Mouse (Mus musculus): Measurements from ENCODE around the gene Cenpo. TPM values are rescaled to one million over a fixed set of nuclear protein-coding genes. Genes with fewer than 3 reads are reported as not detected.

Cenpo gene
- polyA plus RNA-seq, 1 experiment from 2014 or later = 24.8 TPM

- H3K9ac ChIP-seq (ENCODE audit: low read length) = no peak overlapping the region
- H3K36me3 ChIP-seq (ENCODE audit: control insufficient read depth, insufficient read depth, low read length) = no peaks in the 10 kb centered on the region
- H3K4me2 ChIP-seq (ENCODE audit: low read depth, low read length, severe bottlenecking) = no peak overlapping the region
- H3K4me1 ChIP-seq (replicated peaks; ENCODE audit: control insufficient read depth, insufficient read depth, low read length) = no peaks in the 10 kb centered on the region
- H3K9me3 ChIP-seq (ENCODE audit: control insufficient read depth, low read length) = no peaks in the 10 kb centered on the region
- H3K27ac ChIP-seq (ENCODE audit: low read depth, low read length) = no peak overlapping the region
- WGBS = 97% methylated on average over 11 of the region's 11 CpGs
- no peak overlapping the region for H3K4me3 ChIP-seq (ENCODE audit: low read depth, low read length)
- DNase-seq (ENCODE audit: low spot score) (no peak), ATAC-seq (replicated peaks; ENCODE audit: low FRiP score) (no peak)
- H3K27me3 ChIP-seq (ENCODE audit: control insufficient read depth, insufficient read depth, low read length) = no peaks in the 10 kb centered on the region
Measured at GRCm38 (mm10) chr12:4206106-4206505, 28.0 kb downstream of the Cenpo start.

GRCm38 (mm10) chr12:4202206-4202605 is 31.9 kb downstream of the Cenpo start:
- Histone ChIP-seq H3K4me3 (ENCODE audit: low read depth, low read length) (no peak overlapping the region), H3K27me3 (ENCODE audit: control insufficient read depth, insufficient read depth, low read length) (no peaks in the 10 kb centered on the region), H3K4me1 (replicated peaks; ENCODE audit: control insufficient read depth, insufficient read depth, low read length) (no peaks in the 10 kb centered on the region), H3K9ac (ENCODE audit: low read length) (no peak overlapping the region), H3K36me3 (ENCODE audit: control insufficient read depth, insufficient read depth, low read length) (no peaks in the 10 kb centered on the region), H3K9me3 (ENCODE audit: control insufficient read depth, low read length) (no peaks in the 10 kb centered on the region), H3K27ac (ENCODE audit: low read depth, low read length) (no peak overlapping the region), H3K4me2 (ENCODE audit: low read depth, low read length, severe bottlenecking) (no peak overlapping the region)
- WGBS = 89% methylated on average over 4 of the region's 4 CpGs
- DNase-seq (ENCODE audit: low spot score) = no peak
- no peak for ATAC-seq (replicated peaks; ENCODE audit: low FRiP score)

GRCm38 (mm10) chr12:4201454-4202200 is 32.5 kb downstream of the Cenpo start:
- no peaks in the 10 kb centered on the region for H3K36me3 ChIP-seq (ENCODE audit: control insufficient read depth, insufficient read depth, low read length)
- H3K9ac ChIP-seq (ENCODE audit: low read length) = no peak overlapping the region
- H3K4me2 ChIP-seq (ENCODE audit: low read depth, low read length, severe bottlenecking) = no peak overlapping the region
- no peaks in the 10 kb centered on the region for H3K9me3 ChIP-seq (ENCODE audit: control insufficient read depth, low read length)
- ATAC-seq (replicated peaks; ENCODE audit: low FRiP score) = no peak
- H3K4me3 ChIP-seq (ENCODE audit: low read depth, low read length) = no peak overlapping the region
- DNase-seq (ENCODE audit: low spot score) = no peak
- H3K4me1 ChIP-seq (replicated peaks; ENCODE audit: control insufficient read depth, insufficient read depth, low read length) = no peaks in the 10 kb centered on the region
- H3K27ac ChIP-seq (ENCODE audit: low read depth, low read length) = no peak overlapping the region
- 88% methylated on average over 13 of the region's 13 CpGs for WGBS
- H3K27me3 ChIP-seq (ENCODE audit: control insufficient read depth, insufficient read depth, low read length) = no peaks in the 10 kb centered on the region

- Histone ChIP-seq H3K27me3 (ENCODE audit: control insufficient read depth, insufficient read depth, low read length) (no peaks in the 10 kb centered on the region), H3K9ac (ENCODE audit: low read length) (no peak overlapping the region), H3K36me3 (ENCODE audit: control insufficient read depth, insufficient read depth, low read length) (no peaks in the 10 kb centered on the region), H3K4me1 (replicated peaks; ENCODE audit: control insufficient read depth, insufficient read depth, low read length) (no peaks in the 10 kb centered on the region), H3K27ac (ENCODE audit: low read depth, low read length) (no peak overlapping the region), H3K4me2 (ENCODE audit: low read depth, low read length, severe bottlenecking) (no peak overlapping the region), H3K9me3 (ENCODE audit: control insufficient read depth, low read length) (no peaks in the 10 kb centered on the region), H3K4me3 (ENCODE audit: low read depth, low read length) (no peak overlapping the region)
- ATAC-seq (replicated peaks; ENCODE audit: low FRiP score) (no peak), DNase-seq (ENCODE audit: low spot score) (no peak)
- 95% methylated on average over 11 of the region's 11 CpGs for WGBS
Measured at GRCm38 (mm10) chr12:4199271-4199670, 34.8 kb downstream of the Cenpo start.

- ATAC-seq (replicated peaks; ENCODE audit: low FRiP score) (no peak), DNase-seq (ENCODE audit: low spot score) (no peak)
- Histone ChIP-seq H3K9ac (ENCODE audit: low read length) (no peak overlapping the region), H3K27me3 (ENCODE audit: control insufficient read depth, insufficient read depth, low read length) (no peaks in the 10 kb centered on the region), H3K4me3 (ENCODE audit: low read depth, low read length) (no peak overlapping the region), H3K36me3 (ENCODE audit: control insufficient read depth, insufficient read depth, low read length) (no peaks in the 10 kb centered on the region), H3K9me3 (ENCODE audit: control insufficient read depth, low read length) (no peaks in the 10 kb centered on the region), H3K4me2 (ENCODE audit: low read depth, low read length, severe bottlenecking) (no peak overlapping the region), H3K4me1 (replicated peaks; ENCODE audit: control insufficient read depth, insufficient read depth, low read length) (no peaks in the 10 kb centered on the region), H3K27ac (ENCODE audit: low read depth, low read length) (no peak overlapping the region)
- 89% methylated on average over 4 of the region's 4 CpGs for WGBS
Measured at GRCm38 (mm10) chr12:4198702-4199101, 35.4 kb downstream of the Cenpo start.

- 90% methylated on average over 14 of the region's 14 CpGs for WGBS
- Histone ChIP-seq H3K9me3 (ENCODE audit: control insufficient read depth, low read length) (no peaks in the 10 kb centered on the region), H3K4me2 (ENCODE audit: low read depth, low read length, severe bottlenecking) (no peak overlapping the region)
Measured at GRCm38 (mm10) chr12:4194643-4195042, 39.5 kb downstream of the Cenpo start.

GRCm38 (mm10) chr12:4193025-4193740 is 40.9 kb downstream of the Cenpo start:
- ATAC-seq (replicated peaks; ENCODE audit: low FRiP score) (no peak), DNase-seq (ENCODE audit: low spot score) (no peak)
- Histone ChIP-seq H3K4me3 (ENCODE audit: low read depth, low read length) (no peak overlapping the region), H3K36me3 (ENCODE audit: control insufficient read depth, insufficient read depth, low read length) (no peaks in the 10 kb centered on the region), H3K9ac (ENCODE audit: low read length) (no peak overlapping the region), H3K27me3 (ENCODE audit: control insufficient read depth, insufficient read depth, low read length) (no peaks in the 10 kb centered on the region), H3K4me2 (ENCODE audit: low read depth, low read length, severe bottlenecking) (no peak overlapping the region), H3K9me3 (ENCODE audit: control insufficient read depth, low read length) (no peaks in the 10 kb centered on the region), H3K4me1 (replicated peaks; ENCODE audit: control insufficient read depth, insufficient read depth, low read length) (peaks cover 4% of the 10 kb centered on the region), H3K27ac (ENCODE audit: low read depth, low read length) (no peak overlapping the region)
- 76% methylated on average over 10 of the region's 10 CpGs for WGBS

More at GRCm38 (mm10) chr12:4194643-4195042, 39.5 kb downstream of the Cenpo start:
- Histone ChIP-seq H3K27ac (ENCODE audit: low read depth, low read length) (no peak overlapping the region), H3K36me3 (ENCODE audit: control insufficient read depth, insufficient read depth, low read length) (no peaks in the 10 kb centered on the region), H3K27me3 (ENCODE audit: control insufficient read depth, insufficient read depth, low read length) (no peaks in the 10 kb centered on the region), H3K4me3 (ENCODE audit: low read depth, low read length) (no peak overlapping the region), H3K4me1 (replicated peaks; ENCODE audit: control insufficient read depth, insufficient read depth, low read length) (no peaks in the 10 kb centered on the region), H3K9ac (ENCODE audit: low read length) (no peak overlapping the region)
- DNase-seq (ENCODE audit: low spot score) = no peak
- no peak for ATAC-seq (replicated peaks; ENCODE audit: low FRiP score)

- Histone ChIP-seq H3K4me1 (replicated peaks; ENCODE audit: control insufficient read depth, insufficient read depth, low read length) (peaks cover 5% of the 10 kb centered on the region), H3K4me2 (ENCODE audit: low read depth, low read length, severe bottlenecking) (no peak overlapping the region), H3K4me3 (ENCODE audit: low read depth, low read length) (no peak overlapping the region), H3K27me3 (ENCODE audit: control insufficient read depth, insufficient read depth, low read length) (no peaks in the 10 kb centered on the region), H3K36me3 (ENCODE audit: control insufficient read depth, insufficient read depth, low read length) (no peaks in the 10 kb centered on the region), H3K9ac (ENCODE audit: low read length) (no peak overlapping the region), H3K9me3 (ENCODE audit: control insufficient read depth, low read length) (no peaks in the 10 kb centered on the region), H3K27ac (ENCODE audit: low read depth, low read length) (no peak overlapping the region)
- 79% methylated on average over 6 of the region's 6 CpGs for WGBS
- DNase-seq (ENCODE audit: low spot score) (no peak), ATAC-seq (replicated peaks; ENCODE audit: low FRiP score) (no peak)
Measured at GRCm38 (mm10) chr12:4192514-4192913, 41.6 kb downstream of the Cenpo start.
